ENCODE assay signal across 9 mouse cellular contexts in genomic region chr11:109859939-109860469, GRCm38 (mm10). TPM values are rescaled to one million over a fixed set of nuclear protein-coding genes. Genes with fewer than 3 reads are reported as not detected.
A peak's percentile ranks its signal among the peaks of the same experiment; 100 is the strongest.
DNase-seq lines count a peak whose midpoint lies in the region; ATAC-seq lines count a peak whose summit lies in the region.
"Had no signal": no experiment of that assay in that cellular context is flagged by ENCODE, and none has a peak within 500 bp of the region (broad histone marks: within the 10 kb centered on the region; RNA-seq: fewer than 3 reads in every experiment).

No protein-coding gene starts in this region.

- H3K9ac ChIP-seq in liver, embryonic 11.5 days (ENCODE audit: low read depth, low read length), result peak overlapping the region; percentile 39

- H3K27ac ChIP-seq in embryonic facial prominence, embryonic 10.5 days (replicated peaks), result peak overlapping the region; percentile 54
- peak overlapping the region; percentile 72; the same call in 1 of the 2 replicates for H3K27ac ChIP-seq in liver, embryonic 11.5 days (ENCODE audit: low read depth, low read length)

- peak; percentile 25 to 37 for DNase-seq in right cerebral cortex, adult 2 months (ENCODE audit: low spot score in 2 of 2)
- no peak for DNase-seq in right cerebral cortex, postnatal 14 days
- DNase-seq in embryonic facial prominence, embryonic 10.5 days (ENCODE audit: low spot score), result no peak
- DNase-seq in heart, postnatal 4 days, result peak; percentile 29
- DNase-seq in liver, embryonic 11.5 days (ENCODE audit: low spot score), result no peak
- peak; percentile 90 for DNase-seq in naive thymus-derived CD4-positive, alpha-beta T cell, adult 2 months (ENCODE audit: low read depth)
- DNase-seq in cerebellum, postnatal 10 days, result no peak
- DNase-seq in layer of hippocampus, postnatal 10 days (ENCODE audit: low spot score in 2 of 2), result no peak

- no peaks in the 10 kb centered on the region for H3K9me3 ChIP-seq in embryonic facial prominence, embryonic 10.5 days
- H3K9me3 ChIP-seq in liver, embryonic 11.5 days (ENCODE audit: control insufficient read depth, low read length), result no peaks in the 10 kb centered on the region

- ATAC-seq in liver, embryonic 11.5 days (replicated peaks; ENCODE audit: low FRiP score), result peak; percentile 81

- H3K27me3 ChIP-seq in embryonic facial prominence, embryonic 10.5 days (replicated peaks; ENCODE audit: low read depth, poor library complexity, severe bottlenecking), result no peaks in the 10 kb centered on the region
- no peaks in the 10 kb centered on the region for H3K27me3 ChIP-seq in liver, embryonic 11.5 days (replicated peaks; ENCODE audit: control insufficient read depth, insufficient read depth, low read length)

- 70% methylated on average over 14 of the region's 14 CpGs for WGBS in embryonic facial prominence, embryonic 10.5 days
- 44% methylated on average over 14 of the region's 14 CpGs for WGBS in liver, embryonic 11.5 days

- H3K36me3 ChIP-seq in embryonic facial prominence, embryonic 10.5 days (replicated peaks), result no peaks in the 10 kb centered on the region
- H3K36me3 ChIP-seq in liver, embryonic 11.5 days (ENCODE audit: control insufficient read depth, insufficient read depth, low read length), result no peaks in the 10 kb centered on the region

- H3K4me1 ChIP-seq in embryonic facial prominence, embryonic 10.5 days, result peaks cover 6% of the 10 kb centered on the region
- no peaks in the 10 kb centered on the region for H3K4me1 ChIP-seq in liver, embryonic 11.5 days (replicated peaks; ENCODE audit: control insufficient read depth, insufficient read depth, low read length)

- H3K4me2 ChIP-seq in liver, embryonic 11.5 days, result peak overlapping the region; percentile 61

- H3K4me3 ChIP-seq in embryonic facial prominence, embryonic 10.5 days, result peak overlapping the region; percentile 43
- peak overlapping the region; percentile 27; the same call in 1 of the 2 replicates for H3K4me3 ChIP-seq in liver, embryonic 11.5 days (ENCODE audit: low read depth, low read length)

RNA-seq across cellular contexts. Expression of gene 1700012B07Rik, which starts 32.2 kb away (rescaled TPM):
- not detected in 2 replicates for polyA plus RNA-seq in embryonic facial prominence, embryonic 10.5 days (2016; fragmentation: Nextera tagmentation; extraction: Ambion mirVana)
- not detected for total RNA-seq in heart, postnatal 4 days (2021)
- polyA plus RNA-seq in liver, embryonic 11.5 days (2014; fragmentation: Nextera tagmentation; extraction: Ambion mirVana), result not detected in 2 replicates
- not detected for total RNA-seq in layer of hippocampus, postnatal 10 days (2021)
- total RNA-seq: gastrocnemius, postnatal 4 days had no signal

Comparison
In these comparisons a context has a peak if more than half of its experiments do, and no peak if none do; other contexts are left out.
1. DNase-seq: peak in right cerebral cortex, adult 2 months (2 of 2), heart, postnatal 4 days (single experiment) and naive thymus-derived CD4-positive, alpha-beta T cell, adult 2 months (single experiment); none in right cerebral cortex, postnatal 14 days (single experiment), embryonic facial prominence, embryonic 10.5 days (single experiment), liver, embryonic 11.5 days (single experiment), cerebellum, postnatal 10 days (0 of 2) and layer of hippocampus, postnatal 10 days (0 of 2).